Mouse (Mus musculus): ENCODE measurements around the gene Tspo.

Tspo gene

DNA sequence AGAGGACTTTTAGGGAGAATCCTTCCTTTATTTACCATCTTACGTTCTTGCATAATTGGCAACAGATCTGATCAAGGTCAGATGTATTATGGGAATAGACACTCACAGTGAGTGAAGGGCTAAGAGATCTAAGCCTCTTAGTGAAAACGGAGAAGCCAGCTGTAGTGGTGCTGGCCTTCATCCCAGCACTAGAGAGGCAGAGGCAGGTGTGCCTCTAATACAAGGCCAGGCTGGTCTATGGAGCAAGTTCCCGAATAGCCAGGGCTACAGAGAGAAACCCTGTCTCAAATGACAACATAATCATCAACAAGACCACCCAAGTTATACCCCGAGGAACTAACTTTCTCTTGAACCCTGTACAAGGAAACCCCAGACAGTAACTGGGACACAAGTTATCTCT lies 19.5 kb downstream of the Tspo start:
- no peak for DNase-seq (ENCODE audit: extremely low spot score, low spot score)

DNA sequence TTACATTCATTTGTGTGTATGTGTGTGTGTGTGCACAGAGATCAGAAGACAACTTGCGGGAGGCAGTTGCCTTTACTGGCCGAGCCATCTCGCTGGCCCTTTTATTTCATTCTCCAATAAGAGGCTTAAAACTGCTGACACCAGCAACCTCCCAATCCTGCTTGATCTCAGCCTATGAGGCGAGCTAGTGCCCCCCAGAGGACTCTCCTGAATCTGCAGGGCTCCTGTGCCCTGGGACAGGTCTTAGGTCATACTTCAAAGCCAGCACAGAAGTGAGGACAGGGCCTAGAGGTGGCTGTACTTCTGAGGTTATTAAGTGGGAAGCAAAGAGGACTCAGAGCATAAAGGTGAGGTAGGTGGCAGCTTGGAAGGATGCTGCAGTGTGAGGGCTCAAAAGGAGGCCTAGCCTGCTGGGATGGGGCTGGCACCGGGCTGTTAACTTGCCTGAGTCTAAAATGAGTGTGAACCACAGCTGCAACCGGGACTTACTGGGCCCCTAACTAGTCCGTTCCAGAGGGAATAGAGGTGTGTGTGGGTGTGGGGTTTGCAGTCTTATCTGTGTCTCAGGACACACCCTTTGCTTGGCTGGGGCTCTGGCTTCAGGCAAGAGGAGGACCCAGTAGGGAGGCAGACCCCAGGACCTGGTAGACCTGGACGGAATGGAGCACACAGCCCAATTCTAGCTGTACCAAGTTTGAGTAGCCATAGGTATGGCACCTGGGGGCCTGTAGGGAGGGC lies 20.2 kb downstream of the Tspo start:
- DNase-seq (ENCODE audit: extremely low spot score, low spot score) = no peak

DNA sequence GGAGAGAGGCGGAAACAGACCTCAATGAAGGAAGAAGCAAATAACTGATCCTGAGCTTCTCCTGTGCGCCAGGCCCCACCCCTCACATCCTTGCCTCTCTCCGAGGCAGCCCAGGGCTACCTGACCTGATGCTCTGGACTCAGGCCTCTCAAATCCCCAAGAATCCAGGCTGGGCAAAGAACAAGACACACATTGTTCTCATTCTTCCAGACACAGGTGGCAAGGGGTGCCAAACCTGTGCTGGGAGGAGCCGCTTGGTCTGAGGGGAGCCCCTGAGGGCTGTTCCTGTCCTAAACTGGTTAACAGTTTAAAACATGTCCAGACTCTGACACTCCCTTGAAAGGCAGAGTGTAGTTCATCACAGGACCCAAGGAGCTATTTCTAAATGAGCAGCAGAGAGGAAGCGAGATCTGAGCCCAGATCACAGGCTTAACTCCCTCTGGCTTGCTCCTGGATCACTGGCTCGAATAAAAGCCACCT lies 21.4 kb downstream of the Tspo start:
- DNase-seq (ENCODE audit: extremely low spot score, low spot score) = no peak

GRCm38 (mm10) chr15:83590841-83591240 lies 27.4 kb downstream of the Tspo start:
- DNase-seq (ENCODE audit: extremely low spot score, low spot score) = no peak

DNA sequence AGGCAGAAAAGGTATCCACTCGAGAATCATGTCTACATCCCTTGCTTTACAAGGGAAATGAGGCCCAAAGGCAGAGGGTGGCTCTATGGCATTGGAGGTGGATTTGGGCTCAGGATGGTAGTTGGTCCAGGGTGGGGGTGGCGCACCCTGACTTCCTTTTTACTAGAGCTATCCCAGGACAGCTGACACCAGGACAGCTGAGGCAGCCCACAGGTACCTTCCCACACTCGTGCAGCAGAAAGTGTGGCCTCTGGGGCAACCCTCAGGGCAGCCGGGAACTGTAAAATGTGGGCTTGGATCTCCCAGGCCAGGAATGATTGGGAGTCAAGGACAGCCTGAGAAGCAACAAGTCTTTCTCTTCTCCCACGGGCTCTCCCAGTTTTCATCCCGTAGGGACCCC lies 28.4 kb downstream of the Tspo start:
- no peak for DNase-seq (ENCODE audit: extremely low spot score, low spot score)

DNA sequence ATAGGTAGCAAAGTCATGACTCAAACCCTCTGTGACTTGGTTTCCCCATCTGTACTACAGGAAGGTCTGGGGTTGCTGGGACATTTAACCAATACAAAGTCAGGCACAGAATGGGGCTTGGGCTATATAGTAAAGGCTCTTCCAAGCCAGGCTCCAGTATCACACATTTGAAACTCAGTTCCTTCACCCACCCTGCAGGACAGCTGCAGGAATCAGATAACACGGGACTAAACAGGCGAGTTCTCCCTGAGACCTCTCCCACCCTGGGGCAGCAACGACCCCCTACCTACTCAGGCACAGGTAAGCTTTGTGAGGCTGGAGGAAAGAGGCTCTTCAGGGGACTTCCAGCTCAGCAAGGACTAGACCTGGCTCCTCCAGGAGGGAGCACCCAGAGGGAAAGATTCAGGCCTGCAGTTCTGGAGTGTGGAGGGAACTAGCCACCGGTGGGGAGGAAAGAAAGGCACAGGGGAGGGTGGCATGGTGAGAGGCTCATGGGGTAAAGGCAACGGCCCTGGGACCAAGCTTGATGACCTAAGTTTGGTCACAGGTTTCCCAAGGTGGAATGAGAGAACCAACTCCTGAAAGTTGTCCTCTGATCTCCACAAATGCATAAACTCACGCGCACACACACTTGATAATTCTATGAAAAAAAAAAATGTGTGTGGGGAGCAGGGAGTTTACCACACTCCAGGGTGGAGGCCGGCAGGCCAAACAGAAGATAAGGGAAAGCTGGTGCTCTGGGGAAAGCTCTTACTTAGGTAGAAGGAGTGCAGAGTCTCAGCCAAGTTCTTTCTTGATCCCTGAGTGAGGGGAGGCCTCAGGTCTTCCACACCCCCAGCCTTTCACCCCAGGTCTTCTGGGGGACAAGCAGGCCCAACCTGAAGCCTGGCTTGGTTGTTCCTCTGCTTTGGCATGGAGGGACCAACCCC lies 29.1 kb downstream of the Tspo start:
- DNase-seq (ENCODE audit: extremely low spot score, low spot score) = no peak

DNA sequence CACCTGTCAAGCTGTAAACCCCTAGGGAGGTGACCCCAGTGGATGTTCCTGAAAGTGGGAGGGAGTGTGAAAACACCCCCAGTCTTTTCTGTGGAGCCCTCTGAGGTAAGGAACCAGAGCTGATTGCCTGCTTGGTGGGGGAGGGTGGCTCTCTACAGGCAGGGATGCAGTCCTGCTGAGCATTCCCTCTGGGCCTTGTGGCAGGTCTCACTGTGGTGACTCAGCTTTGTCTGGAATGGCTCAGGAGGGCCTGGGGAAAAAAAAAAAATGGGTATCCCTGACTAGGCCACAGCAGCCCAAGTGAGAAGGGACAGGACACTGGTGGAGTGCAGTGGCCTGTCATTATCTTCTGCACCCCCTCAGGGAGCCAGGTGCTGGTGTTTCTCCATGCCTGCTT lies 29.8 kb downstream of the Tspo start:
- no peak for DNase-seq (ENCODE audit: extremely low spot score, low spot score)

DNA sequence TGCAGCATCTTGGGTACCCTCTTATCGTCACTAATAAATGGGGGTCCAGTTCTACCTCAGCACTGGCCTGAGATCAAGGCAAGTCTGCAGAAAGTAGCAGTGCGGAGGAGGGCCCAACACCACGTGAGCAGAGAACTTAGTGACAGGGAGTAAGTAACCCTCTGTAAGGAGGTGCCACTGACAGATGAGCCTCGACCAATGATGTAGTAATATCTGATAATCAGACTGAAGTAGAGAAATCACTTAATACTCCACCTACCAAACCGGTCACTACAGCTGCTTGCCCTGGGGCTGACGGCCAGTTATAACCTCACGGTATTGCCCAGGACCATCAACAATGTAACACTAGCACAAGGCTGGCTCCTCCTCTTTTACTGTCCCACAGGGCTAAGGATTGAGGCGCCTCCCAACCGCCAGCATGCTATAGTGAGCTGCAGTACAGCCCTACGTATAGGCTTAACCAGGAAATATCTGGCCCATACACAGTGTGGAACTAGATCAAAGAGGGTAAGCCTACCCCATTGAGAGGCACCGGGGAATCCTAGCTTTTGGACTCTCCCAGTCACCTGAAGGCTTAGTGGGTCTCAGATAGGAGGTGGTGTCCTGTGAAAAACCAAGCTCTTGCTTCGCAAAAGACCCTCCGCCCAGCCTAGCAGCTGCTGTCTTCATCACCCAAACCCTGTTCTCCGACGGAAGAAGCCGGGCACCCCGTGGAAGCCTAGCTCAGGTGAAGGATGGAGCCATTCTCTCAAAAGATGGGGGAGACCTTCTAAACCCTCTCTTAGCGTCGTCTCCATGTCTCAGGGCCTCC lies 30.5 kb downstream of the Tspo start:
- DNase-seq (ENCODE audit: extremely low spot score, low spot score) = peak; percentile 53

DNA sequence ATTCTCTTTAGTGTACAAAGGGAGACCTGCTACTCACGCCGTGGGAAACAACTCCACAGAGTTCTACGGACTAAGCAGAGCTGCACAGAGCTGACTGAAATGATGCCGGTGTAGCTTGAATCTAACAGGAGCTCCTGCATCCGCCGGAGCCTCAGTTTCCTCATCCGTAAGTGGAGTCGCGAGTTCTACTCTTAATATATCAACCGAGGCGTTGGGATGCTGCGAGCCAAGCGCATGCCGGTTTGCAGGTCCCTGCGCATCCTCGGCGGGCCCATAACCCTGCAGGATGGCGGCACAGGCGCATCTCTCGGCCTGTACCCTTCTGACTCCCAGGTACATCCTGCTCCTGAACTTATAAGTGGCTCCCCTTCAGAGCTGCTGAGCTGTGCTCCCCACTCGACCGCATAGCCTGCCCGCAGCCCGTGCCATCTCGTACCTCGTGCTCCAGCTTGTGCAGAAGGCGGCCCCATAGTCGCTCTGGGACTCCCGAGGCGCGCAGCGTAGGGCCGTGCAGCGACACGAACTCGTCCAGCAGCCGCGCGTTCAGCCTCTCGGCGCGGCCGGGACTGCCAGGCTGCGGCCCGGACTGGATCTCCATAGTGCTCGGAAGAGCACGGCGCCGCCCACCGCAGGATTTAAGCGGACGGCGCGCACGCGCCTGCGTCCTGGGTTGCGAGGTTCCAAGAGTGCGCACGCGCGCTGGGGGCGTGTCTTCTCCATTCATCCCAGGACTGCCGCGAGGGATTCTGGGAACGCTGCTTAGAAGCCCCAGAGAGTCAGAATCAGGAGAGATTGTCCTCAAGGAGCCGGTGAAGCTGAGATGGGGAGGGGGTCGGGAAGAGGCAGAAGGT lies 31.3 kb downstream of the Tspo start, which contains the start of gene Ttll12:
Gene Ttll12, minus strand, starts transcription at position 645 of the 851 bp plus-strand sequence.
- peak; percentile 91 for DNase-seq (ENCODE audit: extremely low spot score, low spot score)

GRCm38 (mm10) chr15:83595364-83595711 lies 31.9 kb downstream of the Tspo start:
- peak; percentile 30 for DNase-seq (ENCODE audit: extremely low spot score, low spot score)

- no peak for DNase-seq (ENCODE audit: extremely low spot score, low spot score)
These were observed 33.4 kb downstream of the Tspo start for GRCm38 (mm10) chr15:83596833-83597232.

- DNase-seq (ENCODE audit: extremely low spot score, low spot score) = no peak
These were observed 37.8 kb downstream of the Tspo start for GRCm38 (mm10) chr15:83601185-83601584.

- DNase-seq (ENCODE audit: extremely low spot score, low spot score) = no peak
These were observed 39.1 kb downstream of the Tspo start for GRCm38 (mm10) chr15:83602372-83603045.

GRCm38 (mm10) chr15:83603046-83603396 lies 39.6 kb downstream of the Tspo start:
- DNase-seq (ENCODE audit: extremely low spot score, low spot score) = no peak

DNA sequence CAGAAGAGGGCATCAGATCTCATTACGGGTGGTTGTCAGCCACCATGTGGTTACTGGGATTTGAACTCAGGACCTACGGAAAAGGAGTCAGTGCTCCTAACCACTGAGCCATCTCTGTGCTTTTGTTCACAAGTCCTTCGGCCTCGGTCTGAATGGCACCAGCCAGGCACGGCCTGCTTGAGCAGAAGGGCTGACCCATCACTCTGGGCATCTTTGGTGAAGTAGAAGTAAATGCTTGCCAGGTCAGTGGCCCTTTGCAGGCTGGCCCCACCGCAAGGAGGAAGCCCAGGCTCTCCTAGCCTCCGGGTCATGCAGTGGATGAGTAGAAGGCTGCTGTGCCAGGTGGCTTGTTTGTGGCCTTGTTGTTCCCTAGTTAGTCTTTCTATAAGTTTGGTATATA lies 40.0 kb downstream of the Tspo start:
- DNase-seq (ENCODE audit: extremely low spot score, low spot score) = no peak

GRCm38 (mm10) chr15:83606216-83606615 lies 42.8 kb downstream of the Tspo start:
- DNase-seq (ENCODE audit: extremely low spot score, low spot score) = no peak

- no peak for DNase-seq (ENCODE audit: extremely low spot score, low spot score)
These were observed 43.3 kb downstream of the Tspo start for GRCm38 (mm10) chr15:83606700-83607099.

DNA sequence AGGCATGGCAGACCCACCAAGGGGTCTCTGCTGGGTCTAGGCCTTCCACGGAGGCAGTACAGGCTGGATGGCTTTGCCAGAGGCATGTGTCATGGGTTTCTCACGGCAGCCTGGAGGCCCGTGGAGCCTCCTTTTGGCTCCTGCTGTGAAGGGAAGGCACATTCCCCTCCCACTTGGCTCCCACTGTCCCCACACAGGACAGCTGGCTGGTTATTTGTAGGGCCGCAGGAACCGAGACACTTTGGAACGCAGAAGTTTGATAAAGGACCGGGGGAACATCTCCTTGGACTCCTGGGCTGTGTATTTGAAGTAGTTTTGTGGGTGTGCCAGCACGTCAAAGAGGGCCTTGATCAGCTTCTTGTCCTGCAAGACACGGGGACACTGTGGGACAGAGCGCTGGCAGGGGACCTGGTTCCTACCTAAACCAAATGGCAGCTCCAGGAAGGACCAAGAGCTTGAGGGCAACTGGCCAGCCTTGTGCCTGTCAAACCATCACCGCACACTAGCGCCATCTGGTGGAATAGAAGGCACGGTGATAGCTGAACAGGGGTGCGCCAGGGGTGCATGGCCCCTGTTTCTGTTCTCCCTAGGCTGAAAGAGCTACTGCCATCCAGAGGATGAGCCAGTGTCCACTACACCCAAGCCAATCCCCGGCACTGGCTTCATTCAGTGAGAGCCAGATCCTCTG lies 43.9 kb downstream of the Tspo start:
- peak; percentile 66 for DNase-seq (ENCODE audit: extremely low spot score, low spot score)

GRCm38 (mm10) chr15:83615245-83615644 lies 51.9 kb downstream of the Tspo start:
- no peak for DNase-seq (ENCODE audit: extremely low spot score, low spot score)

Measured in neural tube, embryonic 10.5 days (tissue).